Mouse (Mus musculus) stomach, embryonic 16.5 days (tissue): Measurements from ENCODE around the gene Wdr41. TPM values are rescaled to one million over a fixed set of nuclear protein-coding genes. Genes with fewer than 3 reads are reported as not detected.

Source experiments
- polyA plus RNA-seq: library from polyadenylated mRNA; unstranded; fragments of >200 nt; fragmentation: Nextera tagmentation; extraction: Ambion mirVana; gene quantifications from 2 replicates; pipeline ENCODE4 v1.2.1, GENCODE M21; 2015

Gene Wdr41
- polyA plus RNA-seq, 1 experiment from 2014 or later, result 20.1 TPM

Other genes with a start within 250 kb of the Wdr41 start
- 217 and 229 TPM in 2 replicates for gene Tbca, start 187.4 kb upstream of the Wdr41 start, polyA plus RNA-seq
- gene Otp, start 100.7 kb upstream of the Wdr41 start, polyA plus RNA-seq, result not detected in 2 replicates